Mouse (Mus musculus) heart, embryonic 11.5 days (tissue): Measurements from ENCODE around the gene Gsap. TPM values are rescaled to one million over a fixed set of nuclear protein-coding genes. Genes with fewer than 3 reads are reported as not detected.
"Not testable (repeated sequence)": the region's sequence is repeated elsewhere in the genome, so short reads cannot be mapped to it uniquely, and the experiment has no call there.

Experiments used
- ATAC-seq: fragments of 200-750 bp; cut with Nextera tagmentation; replicated peaks from 2 replicates; pipeline ENCODE4 v1.8.0; 2017; ENCODE audit warnings: moderate library complexity; ENCODE audit not compliant: insufficient number of reproducible peaks, low FRiP score, low TSS enrichment
- H3K27ac ChIP-seq: fragments of 300-500 bp; sonication (generic); 2 replicates; pipeline ENCODE4 v1.5.1; 2014; ENCODE audit warnings: mild to moderate bottlenecking, low read depth, low read length
- H3K27me3 ChIP-seq: fragments of 300-500 bp; sonication (generic); 2 replicates; pipeline ENCODE4 v1.6.1; 2014; ENCODE audit warnings: mild to moderate bottlenecking, low read length, mixed read lengths; ENCODE audit not compliant: control insufficient read depth, insufficient read depth
- H3K36me3 ChIP-seq: fragments of 300-500 bp; sonication (generic); 2 replicates; pipeline ENCODE4 v1.6.1; 2014; ENCODE audit warnings: mild to moderate bottlenecking, low read length, moderate library complexity, mixed read lengths; ENCODE audit not compliant: control insufficient read depth, insufficient read depth
- H3K4me1 ChIP-seq: fragments of 300-500 bp; sonication (generic); 2 replicates; pipeline ENCODE4 v1.6.1; 2014; ENCODE audit warnings: low read length; ENCODE audit not compliant: control insufficient read depth, insufficient read depth
- H3K4me2 ChIP-seq: fragments of 300-500 bp; sonication (generic); 2 replicates; pipeline ENCODE4 v1.6.1; 2014; ENCODE audit warnings: mild to moderate bottlenecking, moderate library complexity
- H3K4me3 ChIP-seq: fragments of 300-500 bp; sonication (generic); 2 replicates; pipeline ENCODE4 v1.5.1; 2014; ENCODE audit warnings: low read depth, low read length
- H3K9ac ChIP-seq: fragments of 300-500 bp; sonication (generic); 2 replicates; pipeline ENCODE4 v1.6.1; 2014; ENCODE audit warnings: mild to moderate bottlenecking, low read depth, low read length, moderate library complexity
- H3K9me3 ChIP-seq: fragments of 300-500 bp; sonication (generic); replicated peaks from 2 replicates; pipeline ENCODE4 v1.6.1; 2016; ENCODE audit warnings: low read length; ENCODE audit not compliant: control insufficient read depth
- WGBS: fragments of 180-500 bp; shearing (Covaris S2); extraction: QIAGEN DNeasy Blood & Tissue Kit; methylation state at CpG from one replicate; pipeline ENCODE4 v1.1.7; 2014; ENCODE audit not compliant: insufficient replicate concordance; 5-methylcytosine and 5-hydroxymethylcytosine counted together
- polyA plus RNA-seq: library from polyadenylated mRNA; unstranded; fragments of >200 nt; fragmentation: Nextera tagmentation; extraction: Ambion mirVana; gene quantifications from 2 replicates; pipeline ENCODE4 v1.2.1, GENCODE M21; 2014

Gene Gsap
- polyA plus RNA-seq, 1 experiment from 2014 or later, result 0.39 TPM

DNA sequence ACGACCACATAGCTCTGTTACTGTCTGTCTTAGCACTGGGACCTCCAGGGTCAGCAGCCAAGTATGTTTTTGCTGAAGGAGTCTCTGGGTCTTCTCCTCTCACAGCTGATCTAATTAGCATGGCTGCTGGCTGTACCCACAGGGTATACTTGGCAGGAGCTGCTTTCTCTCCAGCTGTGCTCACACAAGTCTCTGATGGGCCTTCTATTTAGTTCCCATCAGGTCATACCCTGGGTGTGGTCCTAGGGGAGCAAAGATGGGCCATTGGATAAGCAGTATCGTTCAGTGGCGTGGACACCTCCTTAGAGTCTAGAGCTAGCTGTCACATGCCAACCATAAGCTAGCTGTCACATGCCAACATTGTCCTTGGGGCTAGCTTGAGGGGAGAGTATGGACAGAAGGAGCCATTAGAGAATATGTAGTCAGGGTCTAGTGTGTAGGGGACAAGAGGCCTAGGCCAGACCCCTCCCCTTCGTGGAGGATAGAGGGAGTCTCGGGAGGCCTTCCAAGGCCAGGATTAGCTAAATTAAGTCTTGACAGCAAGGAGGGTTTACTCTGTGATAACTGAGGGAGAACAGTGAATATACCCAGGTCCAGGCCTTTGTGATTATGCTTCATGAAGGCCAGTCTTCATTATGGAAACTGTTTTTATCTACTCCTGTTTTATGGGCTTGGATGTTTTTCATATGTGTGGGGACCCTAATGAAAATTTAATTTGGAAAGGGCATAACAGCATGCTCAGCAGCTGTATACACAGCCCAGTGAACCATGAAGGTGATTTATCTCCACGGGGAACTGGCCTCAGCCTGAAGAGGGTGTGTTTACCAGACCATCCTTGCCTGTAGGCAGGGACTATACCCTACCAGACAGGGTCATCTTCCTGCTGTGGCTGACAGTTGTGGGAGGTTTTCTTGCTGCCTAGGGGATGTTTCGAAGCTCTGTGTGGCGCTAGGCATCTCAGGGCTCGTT lies 85.6 kb downstream of the Gsap start:
- no peaks in the 10 kb centered on the region for H3K9me3 ChIP-seq
- no peak overlapping the region for H3K4me2 ChIP-seq
- no peak overlapping the region for H3K9ac ChIP-seq
- ATAC-seq, result no peak
- H3K27ac ChIP-seq, result no peak overlapping the region
- H3K4me1 ChIP-seq, result no peaks in the 10 kb centered on the region
- H3K4me3 ChIP-seq, result no peak overlapping the region
- 64% methylated on average over 9 of the region's 9 CpGs for WGBS
- H3K36me3 ChIP-seq, result no peaks in the 10 kb centered on the region
- no peaks in the 10 kb centered on the region for H3K27me3 ChIP-seq

DNA sequence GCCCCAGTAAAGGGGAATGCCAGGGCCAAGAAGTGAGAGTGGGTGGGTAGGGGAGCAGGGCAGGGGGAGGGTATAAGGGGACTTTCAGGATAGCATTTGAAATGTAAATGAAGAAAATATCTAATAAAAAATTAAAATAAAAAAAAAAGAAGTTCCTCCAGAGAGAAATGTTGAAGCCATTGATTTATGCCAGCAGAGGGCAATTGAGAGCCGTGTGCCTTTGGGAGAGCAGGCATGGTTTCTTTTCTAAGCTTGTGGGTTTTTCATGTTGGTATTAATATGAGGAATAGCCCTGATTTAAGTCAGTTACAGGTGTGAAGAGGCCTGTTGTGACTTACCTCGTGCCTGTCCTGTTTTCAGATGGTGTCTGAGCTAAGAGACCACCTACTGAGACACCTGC lies 91.6 kb downstream of the Gsap start:
- not testable (repeated sequence) for H3K4me1 ChIP-seq, H3K9ac ChIP-seq, H3K27ac ChIP-seq, ATAC-seq, H3K27me3 ChIP-seq, H3K4me2 ChIP-seq, H3K36me3 ChIP-seq, H3K9me3 ChIP-seq, H3K4me3 ChIP-seq
- WGBS, result 49% methylated on average over 2 of the region's 2 CpGs

DNA sequence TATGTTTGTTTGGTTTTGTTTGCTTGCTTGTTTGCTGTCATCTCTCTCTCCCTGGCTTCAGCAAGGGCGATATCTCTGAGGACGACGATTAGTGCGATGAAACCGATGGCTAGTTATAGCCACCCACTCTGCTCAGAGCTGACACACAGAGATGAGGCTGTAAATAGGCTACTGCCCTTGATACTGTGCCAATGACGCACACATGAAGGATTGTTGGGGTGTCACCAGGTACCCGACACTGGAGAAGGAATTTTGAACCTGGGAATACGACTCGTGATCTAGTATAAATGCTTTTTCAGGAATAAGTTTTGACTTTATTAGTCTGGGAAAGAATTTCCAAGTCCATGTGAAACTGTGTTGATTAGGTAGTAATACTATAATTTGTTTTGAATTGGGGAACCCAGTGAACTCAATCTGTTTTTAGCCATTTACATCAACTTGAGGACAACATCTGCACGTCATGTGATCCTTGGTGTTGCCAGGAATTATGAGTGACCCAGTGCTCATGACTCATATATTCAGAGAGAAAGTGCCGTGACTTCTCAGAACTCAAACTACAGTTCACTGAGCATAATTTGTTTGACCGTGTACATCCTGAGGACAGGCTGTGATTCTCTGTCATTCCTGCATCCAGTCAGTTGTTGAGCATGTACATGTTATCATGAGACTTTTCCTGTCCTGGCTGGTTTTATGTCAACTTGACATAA lies 97.5 kb downstream of the Gsap start:
- H3K4me3 ChIP-seq, result no peak overlapping the region
- no peak overlapping the region for H3K4me2 ChIP-seq
- ATAC-seq, result no peak
- H3K27ac ChIP-seq, result no peak overlapping the region
- no peaks in the 10 kb centered on the region for H3K27me3 ChIP-seq
- H3K9ac ChIP-seq, result no peak overlapping the region
- no peaks in the 10 kb centered on the region; the same call in 1 of the 2 replicates for H3K4me1 ChIP-seq
- WGBS, result 83% methylated on average over 12 of the region's 12 CpGs
- no peaks in the 10 kb centered on the region for H3K9me3 ChIP-seq
- H3K36me3 ChIP-seq, result no peaks in the 10 kb centered on the region

DNA sequence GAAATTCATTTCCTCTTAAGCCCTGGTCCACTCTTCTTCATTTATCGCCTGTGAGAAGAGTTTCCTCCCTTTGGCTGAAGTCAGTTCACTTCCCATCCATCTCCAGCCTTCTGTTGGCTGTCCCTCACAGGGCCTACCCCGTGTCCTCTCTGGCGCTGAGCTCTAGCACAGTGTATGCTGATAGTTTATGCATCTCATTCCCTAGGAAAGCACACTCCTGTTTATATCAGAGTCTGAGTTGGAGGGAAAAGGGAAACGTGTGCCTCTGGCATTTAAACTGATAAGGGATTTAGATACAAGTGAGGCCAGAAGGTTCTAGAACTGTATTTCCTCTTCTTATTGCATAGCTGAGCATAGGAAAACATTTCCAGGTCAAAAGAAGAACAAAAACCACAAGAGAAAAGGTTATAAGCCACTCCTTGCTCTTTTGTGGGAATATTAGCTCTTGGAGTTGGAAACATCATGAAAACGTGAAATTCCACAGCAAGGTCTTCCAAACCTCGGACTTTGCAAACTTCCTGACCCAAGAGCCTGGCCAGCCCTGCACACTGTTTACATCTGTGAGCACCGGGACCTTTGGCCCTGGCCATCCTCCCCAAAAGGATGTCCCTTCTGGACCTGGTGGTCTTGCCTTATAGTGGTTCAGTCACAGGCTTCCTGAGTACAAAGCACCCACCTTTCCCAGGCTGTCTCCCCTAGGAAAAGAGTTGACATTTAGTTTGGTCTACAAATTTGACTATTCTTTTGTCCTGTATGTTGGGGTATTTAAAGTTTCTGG lies 102.8 kb downstream of the Gsap start:
- no peak overlapping the region for H3K4me2 ChIP-seq
- no peak for ATAC-seq
- no peak overlapping the region for H3K9ac ChIP-seq
- H3K9me3 ChIP-seq, result no peaks in the 10 kb centered on the region
- WGBS, result 55% methylated on average over 7 of the region's 7 CpGs
- H3K27me3 ChIP-seq, result no peaks in the 10 kb centered on the region
- H3K4me1 ChIP-seq, result no peaks in the 10 kb centered on the region; the same call in 1 of the 2 replicates
- H3K27ac ChIP-seq, result no peak overlapping the region
- H3K36me3 ChIP-seq, result no peaks in the 10 kb centered on the region
- no peak overlapping the region for H3K4me3 ChIP-seq

DNA sequence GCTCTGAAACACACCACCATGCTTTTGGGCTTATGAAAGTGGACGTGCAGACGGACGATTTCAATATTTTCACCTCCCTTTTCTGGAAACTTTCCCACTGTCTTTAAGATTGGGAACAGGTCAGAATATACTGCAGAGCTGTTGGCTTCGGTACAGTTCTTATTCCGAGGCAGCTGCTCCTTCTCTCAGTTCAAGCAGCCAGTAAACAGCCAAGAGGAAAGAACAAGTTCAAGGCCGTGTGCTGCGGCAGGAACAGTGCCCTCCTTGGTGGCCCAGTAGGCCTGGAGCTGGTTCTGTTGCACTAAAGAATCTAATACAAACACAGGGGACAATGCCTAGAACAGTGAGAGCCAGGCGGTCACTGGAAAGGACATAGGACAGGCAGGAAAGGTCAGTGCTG lies 104.5 kb downstream of the Gsap start:
- ATAC-seq, result no peak
- Histone ChIP-seq H3K4me3 (no peak overlapping the region), H3K4me1 (no peaks in the 10 kb centered on the region; the same call in 1 of the 2 replicates), H3K9me3 (no peaks in the 10 kb centered on the region), H3K4me2 (no peak overlapping the region), H3K36me3 (no peaks in the 10 kb centered on the region), H3K27me3 (no peaks in the 10 kb centered on the region), H3K27ac (no peak overlapping the region), H3K9ac (no peak overlapping the region)
- WGBS, result 78% methylated on average over 8 of the region's 8 CpGs

DNA sequence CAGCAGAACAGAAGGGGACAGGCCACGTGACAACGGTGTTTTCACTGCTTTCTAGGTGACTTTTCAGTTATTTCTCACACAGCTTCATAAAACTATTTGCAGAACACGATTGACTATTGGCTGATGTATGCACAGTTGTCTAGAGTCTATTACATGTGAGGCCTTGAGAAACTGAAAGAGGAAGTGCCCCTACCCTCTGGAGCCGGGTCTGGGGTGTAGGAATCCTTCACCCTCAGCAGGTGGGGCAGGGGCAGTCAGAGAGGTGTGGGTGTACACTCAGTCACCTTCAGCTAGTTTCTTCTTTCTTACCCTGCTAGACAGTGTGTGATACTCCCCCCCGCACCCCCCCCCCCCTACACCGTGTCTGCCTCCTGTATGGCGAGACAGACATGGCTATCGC lies 109.6 kb downstream of the Gsap start:
- no peak overlapping the region for H3K27ac ChIP-seq
- H3K9ac ChIP-seq, result no peak overlapping the region
- ATAC-seq, result no peak
- no peak overlapping the region for H3K4me2 ChIP-seq
- H3K4me1 ChIP-seq, result no peaks in the 10 kb centered on the region
- H3K4me3 ChIP-seq, result no peak overlapping the region
- WGBS, result 80% methylated on average over 8 of the region's 8 CpGs
- H3K36me3 ChIP-seq, result no peaks in the 10 kb centered on the region
- no peaks in the 10 kb centered on the region for H3K27me3 ChIP-seq
- H3K9me3 ChIP-seq, result no peaks in the 10 kb centered on the region

DNA sequence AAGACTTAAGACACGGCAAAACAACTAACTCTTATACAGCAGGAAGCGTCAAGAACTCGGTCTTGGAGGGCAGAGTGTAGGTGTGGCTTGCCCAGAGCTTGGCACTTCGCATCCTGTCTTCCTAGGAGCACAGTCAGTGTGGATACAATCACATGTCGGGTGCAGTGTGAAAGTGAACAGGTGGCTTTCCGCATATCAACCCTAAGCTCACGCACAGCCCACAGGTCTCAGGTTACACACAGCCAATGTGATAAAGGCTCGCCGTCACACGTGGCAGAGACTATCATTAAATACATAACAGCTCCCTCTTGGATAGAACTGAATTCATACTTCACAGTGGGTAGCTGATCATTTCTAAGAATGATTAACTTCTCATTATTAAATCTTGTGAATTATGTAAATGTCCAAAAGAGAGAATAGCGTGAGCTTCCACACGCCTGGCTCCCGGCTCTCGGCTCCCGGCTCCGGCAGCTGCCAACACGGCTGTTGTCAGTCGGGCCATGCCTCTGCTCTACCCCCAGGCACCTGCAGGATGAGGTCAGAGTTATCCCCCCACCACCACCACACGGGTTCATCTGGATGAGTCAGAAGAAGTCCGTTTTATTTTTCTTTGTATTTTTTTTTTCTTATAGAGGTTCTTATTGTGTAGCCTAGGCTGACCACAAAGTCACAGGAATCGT lies 113.2 kb downstream of the Gsap start:
- H3K4me2 ChIP-seq, result peak overlapping the region; percentile 22; the same call in 1 of the 2 replicates
- no peaks in the 10 kb centered on the region for H3K36me3 ChIP-seq
- H3K9ac ChIP-seq, result no peak overlapping the region
- no peak overlapping the region for H3K4me3 ChIP-seq
- H3K9me3 ChIP-seq, result no peaks in the 10 kb centered on the region
- no peak; the same call in 1 of the 2 replicates for ATAC-seq
- no peaks in the 10 kb centered on the region for H3K4me1 ChIP-seq
- 64% methylated on average over 21 of the region's 21 CpGs for WGBS
- no peak overlapping the region for H3K27ac ChIP-seq
- no peaks in the 10 kb centered on the region for H3K27me3 ChIP-seq

DNA sequence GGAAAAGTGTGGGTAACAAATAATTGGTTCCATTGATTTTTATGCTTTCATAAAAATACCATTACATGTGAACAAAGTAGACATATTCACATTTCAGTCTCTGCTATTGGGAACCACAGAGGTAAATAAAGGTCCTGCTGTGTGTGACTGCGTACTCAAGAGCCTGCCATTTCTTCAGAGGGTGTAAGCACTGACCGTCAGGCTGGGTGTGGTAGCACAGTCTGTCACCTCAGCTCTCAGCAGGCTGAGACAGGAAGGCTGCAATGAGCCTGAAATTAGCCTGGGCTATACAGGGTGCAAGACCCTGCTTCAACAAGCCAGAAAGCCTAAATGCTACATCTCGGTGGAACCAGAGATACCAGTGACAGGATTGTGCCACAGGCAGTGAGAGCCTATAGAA lies 114.0 kb downstream of the Gsap start:
- Histone ChIP-seq H3K27ac (no peak overlapping the region), H3K4me2 (no peak overlapping the region), H3K9me3 (no peaks in the 10 kb centered on the region), H3K4me3 (no peak overlapping the region), H3K4me1 (no peaks in the 10 kb centered on the region), H3K27me3 (no peaks in the 10 kb centered on the region), H3K36me3 (no peaks in the 10 kb centered on the region), H3K9ac (no peak overlapping the region)
- WGBS, result 89% methylated on average over 3 of the region's 3 CpGs
- ATAC-seq, result no peak
